Mouse (Mus musculus) CH12.LX (cell line): ENCODE data around the gene Col28a1. TPM values are rescaled to one million over a fixed set of nuclear protein-coding genes. Genes with fewer than 3 reads are reported as not detected.

Experiments used
- DNase-seq: peaks from one replicate; pipeline ENCODE4 v3.0.0-alpha.2; 2013; ENCODE audit errors: extremely low read depth
- H3K27ac ChIP-seq: 2 replicates; pipeline ENCODE4 v1.5.1; 2012; ENCODE audit warnings: low read depth, mild to moderate bottlenecking, control low read depth, moderate library complexity; ENCODE audit not compliant: insufficient read depth
- H3K27me3 ChIP-seq: replicated peaks from 2 replicates; pipeline ENCODE3; 2012; ENCODE audit warnings: inconsistent platforms
- H3K36me3 ChIP-seq, 2 experiments: replicated peaks in 1 of 2; 2 replicates each; pipeline versions ENCODE3 to v1.6.1; 2012; ENCODE audit warnings: inconsistent platforms in 1 of 2, low read length in 1 of 2, mild to moderate bottlenecking in 1 of 2, mixed read lengths in 1 of 2, moderate library complexity in 1 of 2; ENCODE audit not compliant: control insufficient read depth in 1 of 2, insufficient read depth in 1 of 2
- H3K4me1 ChIP-seq, 2 experiments: 2 replicates each; pipeline ENCODE4 v1.6.1; 2012; ENCODE audit warnings: inconsistent platforms in 1 of 2, moderate library complexity in 1 of 2; ENCODE audit not compliant: insufficient read depth in 2 of 2, control insufficient read depth in 1 of 2
- H3K4me2 ChIP-seq: 2 replicates; pipeline ENCODE4 v1.6.1; 2012; ENCODE audit warnings: low read depth, mild to moderate bottlenecking, control low read depth; ENCODE audit not compliant: poor library complexity, insufficient read depth, severe bottlenecking
- H3K4me3 ChIP-seq, 3 experiments: fragments of 150-350 bp in 1 of 3; sonication (generic) in 1 of 3; replicated peaks in 1 of 3; 2 replicates each; pipeline versions ENCODE3 to v1.5.1; 2011 to 2012; ENCODE audit warnings: low read depth in 2 of 3, low read length in 2 of 3, mild to moderate bottlenecking in 2 of 3, moderate library complexity in 2 of 3, control low read depth in 1 of 3, improper control_type of control experiment in 1 of 3, inconsistent platforms in 1 of 3, mixed read lengths in 1 of 3; ENCODE audit not compliant: poor library complexity in 1 of 3
- H3K79me2 ChIP-seq: replicated peaks from 2 replicates; pipeline ENCODE4 v1.6.1; 2012; ENCODE audit warnings: mild to moderate bottlenecking, moderate library complexity; ENCODE audit not compliant: control insufficient read depth, poor library complexity, insufficient read depth, severe bottlenecking; ENCODE audit errors: extremely low read depth
- H3K9ac ChIP-seq: 2 replicates; pipeline ENCODE4 v1.6.1; 2012; ENCODE audit warnings: low read depth, mild to moderate bottlenecking, control low read depth, moderate library complexity; ENCODE audit not compliant: insufficient read depth
- H3K9me3 ChIP-seq: replicated peaks from 2 replicates; pipeline ENCODE3; 2012; ENCODE audit warnings: low read length, inconsistent platforms, mixed read lengths
- BHLHE40 ChIP-seq: IDR thresholded peaks from 2 replicates; pipeline ENCODE4 v1.6.1; 2011; ENCODE audit warnings: mild to moderate bottlenecking, low read depth, low read length, improper control_type of control experiment
- CHD1 ChIP-seq: IDR thresholded peaks from 2 replicates; pipeline ENCODE4 v1.6.1; 2012; ENCODE audit warnings: low read depth, low read length, improper control_type of control experiment, inconsistent platforms
- CHD2 ChIP-seq: IDR thresholded peaks from 2 replicates; pipeline ENCODE4 v1.6.1; 2011; ENCODE audit warnings: low read length, improper control_type of control experiment
- ELF1 ChIP-seq: IDR thresholded peaks from 2 replicates; pipeline ENCODE4 v1.6.1; 2014; ENCODE audit warnings: low read depth, mild to moderate bottlenecking, inconsistent platforms, low read length, improper control_type of control experiment
- EP300 ChIP-seq: IDR thresholded peaks from 2 replicates; pipeline ENCODE4 v1.6.1; 2011; ENCODE audit warnings: low read length, improper control_type of control experiment
- ETS1 ChIP-seq: conservative IDR thresholded peaks from 2 replicates; pipeline ENCODE4 v1.6.1; 2012; ENCODE audit warnings: low read depth, mild to moderate bottlenecking, inconsistent platforms, low read length, improper control_type of control experiment, moderate library complexity
- GABPA ChIP-seq: IDR thresholded peaks from 2 replicates; pipeline ENCODE4 v1.6.1; 2012; ENCODE audit warnings: low read depth, low read length, improper control_type of control experiment, inconsistent platforms; ENCODE audit not compliant: insufficient replicate concordance
- IRF4 ChIP-seq: IDR thresholded peaks from 2 replicates; pipeline ENCODE4 v1.6.1; 2014; ENCODE audit warnings: low read depth, mild to moderate bottlenecking, inconsistent platforms, low read length, improper control_type of control experiment
- JUN ChIP-seq: IDR thresholded peaks from 2 replicates; pipeline ENCODE4 v1.6.1; 2011; ENCODE audit warnings: low read depth, mild to moderate bottlenecking, low read length, improper control_type of control experiment, moderate library complexity; ENCODE audit not compliant: insufficient read depth
- JUND ChIP-seq: conservative IDR thresholded peaks from 2 replicates; pipeline ENCODE4 v1.6.1; 2011; ENCODE audit warnings: low read depth, low read length, improper control_type of control experiment
- MAFK ChIP-seq: IDR thresholded peaks from 2 replicates; pipeline ENCODE4 v1.6.1; 2011; ENCODE audit warnings: low read length, improper control_type of control experiment; ENCODE audit not compliant: insufficient replicate concordance
- MAZ ChIP-seq: IDR thresholded peaks from 2 replicates; pipeline ENCODE4 v1.6.1; 2012; ENCODE audit warnings: low read depth, mild to moderate bottlenecking, inconsistent platforms, low read length, improper control_type of control experiment, moderate library complexity
- MXI1 ChIP-seq: IDR thresholded peaks from 2 replicates; pipeline ENCODE4 v1.6.1; 2011; ENCODE audit warnings: mild to moderate bottlenecking, low read depth, low read length, improper control_type of control experiment
- MYC ChIP-seq: IDR thresholded peaks from 2 replicates; pipeline ENCODE4 v1.6.1; 2011; ENCODE audit warnings: low read depth, mild to moderate bottlenecking, improper control_type of control experiment, low read length
- NELFE ChIP-seq: IDR thresholded peaks from 2 replicates; pipeline ENCODE4 v1.6.1; 2011; ENCODE audit warnings: low read depth, low read length, improper control_type of control experiment
- PAX5 ChIP-seq: IDR thresholded peaks from 2 replicates; pipeline ENCODE4 v1.6.1; 2012; ENCODE audit warnings: low read length, inconsistent platforms, mixed read lengths
- POLR2A ChIP-seq: IDR thresholded peaks from 2 replicates; pipeline ENCODE4 v1.6.1; 2011; ENCODE audit warnings: low read depth, mild to moderate bottlenecking, improper control_type of control experiment, low read length
- RAD21 ChIP-seq: IDR thresholded peaks from 2 replicates; pipeline ENCODE4 v1.6.1; 2011; ENCODE audit warnings: low read depth, mild to moderate bottlenecking, low read length, improper control_type of control experiment, moderate library complexity
- SIN3A ChIP-seq: IDR thresholded peaks from 2 replicates; pipeline ENCODE4 v1.6.1; 2012; ENCODE audit warnings: low read length, improper control_type of control experiment, inconsistent platforms
- UBTF ChIP-seq: IDR thresholded peaks from 2 replicates; pipeline ENCODE4 v1.6.1; 2012; ENCODE audit warnings: low read depth, mild to moderate bottlenecking, inconsistent platforms, low read length, improper control_type of control experiment, moderate library complexity
- USF2 ChIP-seq: conservative IDR thresholded peaks from 2 replicates; pipeline ENCODE4 v1.6.1; 2011; ENCODE audit warnings: low read depth, low read length, improper control_type of control experiment
- ZMIZ1 ChIP-seq: IDR thresholded peaks from 2 replicates; pipeline ENCODE4 v1.6.1; 2012; ENCODE audit warnings: low read depth, mild to moderate bottlenecking, inconsistent platforms, low read length, improper control_type of control experiment
- dilution Hi-C: fragments of 300-500 bp; cut with MboI; formaldehyde crosslinking; loops from 2 replicates; pipeline ENCODE4 v1.14.3; 2020; ENCODE audit warnings: low sequenced_read_pairs; ENCODE audit not compliant: extremely low pct_unique_long_range_greater_than_20kb, extremely low pct_ligation_motif_present
- in situ Hi-C: fragments of 300-500 bp; cut with MboI; formaldehyde crosslinking; loops from 3 replicates; pipeline ENCODE4 v1.14.3; 2019; ENCODE audit warnings: low sequenced_read_pairs, low pct_ligation_motif_present, low pct_unique_long_range_greater_than_20kb, mixed read lengths
- polyA plus RNA-seq: library from polyadenylated mRNA; unstranded; fragments of >175 nt; gene quantifications from 2 replicates; pipeline ENCODE4 v1.2.1, GENCODE M21; 2012; ENCODE audit warnings: low read depth; ENCODE audit not compliant: insufficient read length
- total RNA-seq, 2 experiments: library from RNA; depleted of rRNA; stranded (reverse); fragments of 300-350 nt in 1 of 2; fragments of >200 nt in 1 of 2; gene quantifications; 2 replicates each; pipeline ENCODE4 v1.2.3; 2012 to 2014

The Col28a1 gene
- total and polyA plus RNA-seq, 3 experiments = not detected

- Histone ChIP-seq H3K4me3 (no peak overlapping the region), H3K27me3 (no peaks in the 10 kb centered on the region), H3K79me2 (no peaks in the 10 kb centered on the region), H3K9ac (no peak overlapping the region), H3K36me3 (no peaks in the 10 kb centered on the region), H3K9me3 (no peaks in the 10 kb centered on the region), H3K4me2 (no peak overlapping the region), H3K4me1 (no peaks in the 10 kb centered on the region), H3K27ac (no peak overlapping the region)
- dilution Hi-C loops = no loop called here
- no peak for DNase-seq
- in situ Hi-C loops = no loop called here
- TF ChIP-seq CHD1 (no peak), ETS1 (no peak), SIN3A (no peak), MYC (no peak), JUN (no peak), PAX5 (no peak)
- TF ChIP-seq, all 38 proteins: peak for 0
Observed at GRCm38 (mm10) chr6:8157121-8157520, 35.3 kb downstream of the Col28a1 start.

- no peaks in the 10 kb centered on the region for H3K4me1 ChIP-seq
- peak overlapping the region; percentile 82 for H3K4me2 ChIP-seq
- H3K36me3 ChIP-seq = no peaks in the 10 kb centered on the region
- H3K9me3 ChIP-seq = no peaks in the 10 kb centered on the region
- TF ChIP-seq CHD2 (no peak), GABPA (no peak), NELFE (no peak), CHD1 (no peak), IRF4 (no peak), POLR2A (no peak), JUND (no peak)
- in situ Hi-C loops (no loop called here), dilution Hi-C loops (no loop called here)
- H3K27ac ChIP-seq = no peak overlapping the region
- peak overlapping the region in 1 of 3 experiments; percentile 38 for H3K4me3 ChIP-seq
- no peaks in the 10 kb centered on the region for H3K79me2 ChIP-seq
- no peak overlapping the region for H3K9ac ChIP-seq
- H3K27me3 ChIP-seq = no peaks in the 10 kb centered on the region
- DNase-seq = no peak
Observed at GRCm38 (mm10) chr6:8152551-8153361, 39.7 kb downstream of the Col28a1 start.

- Histone ChIP-seq H3K36me3 (no peaks in the 10 kb centered on the region), H3K4me1 (no peaks in the 10 kb centered on the region), H3K9me3 (no peaks in the 10 kb centered on the region), H3K4me3 (no peak overlapping the region), H3K4me2 (no peak overlapping the region), H3K79me2 (no peaks in the 10 kb centered on the region), H3K27ac (no peak overlapping the region), H3K27me3 (no peaks in the 10 kb centered on the region), H3K9ac (no peak overlapping the region)
- dilution Hi-C loops (no loop called here), in situ Hi-C loops (no loop called here)
- no peak for TF ChIP-seq IRF4
- TF ChIP-seq BHLHE40 = no peak
- no peak for TF ChIP-seq MAZ
- TF ChIP-seq RAD21 = no peak
- no peak for TF ChIP-seq ZMIZ1
- TF ChIP-seq MAFK = no peak
- TF ChIP-seq GABPA = no peak
- TF ChIP-seq SIN3A = no peak
- no peak for TF ChIP-seq ELF1
- TF ChIP-seq MYC = no peak
- no peak for TF ChIP-seq CHD2
- TF ChIP-seq MXI1 = no peak
- no peak for TF ChIP-seq USF2
- TF ChIP-seq UBTF = no peak
- no peak for TF ChIP-seq CHD1
- no peak for TF ChIP-seq EP300
- DNase-seq = no peak
Observed at GRCm38 (mm10) chr6:8148916-8149315, 43.5 kb downstream of the Col28a1 start.
